Mouse (Mus musculus) lung, postnatal 0 days (tissue): ENCODE data around the gene Orai3. TPM values are rescaled to one million over a fixed set of nuclear protein-coding genes. Genes with fewer than 3 reads are reported as not detected.
A peak's percentile ranks its signal among the peaks of the same experiment; 100 is the strongest.

Source experiments
- ATAC-seq: fragments of 200-750 bp; cut with Nextera tagmentation; 2 replicates; pipeline ENCODE4 v1.8.0; 2017; ENCODE audit warnings: moderate library complexity
- DNase-seq: peaks from one replicate; pipeline ENCODE4 v3.0.0-alpha.2; 2016; ENCODE audit warnings: low spot score
- H3K27ac ChIP-seq: fragments of 300-500 bp; sonication (generic); 2 replicates; pipeline ENCODE4 v1.5.1; 2014; ENCODE audit warnings: antibody characterized with exemption, mild to moderate bottlenecking, low read length, mixed read lengths
- H3K27me3 ChIP-seq: fragments of 300-500 bp; sonication (generic); replicated peaks from 2 replicates; pipeline ENCODE4 v1.6.1; 2014; ENCODE audit warnings: low read length, mixed read lengths; ENCODE audit not compliant: insufficient read depth
- H3K36me3 ChIP-seq: fragments of 300-500 bp; sonication (generic); 2 replicates; pipeline ENCODE4 v1.6.1; 2014; ENCODE audit warnings: low read length, mixed read lengths; ENCODE audit not compliant: insufficient read depth
- H3K4me1 ChIP-seq: fragments of 300-500 bp; sonication (generic); 2 replicates; pipeline ENCODE4 v1.6.1; 2014; ENCODE audit warnings: antibody characterized with exemption, low read depth, low read length, mixed read lengths; ENCODE audit not compliant: insufficient read depth
- H3K4me2 ChIP-seq: fragments of 300-500 bp; sonication (generic); replicated peaks from 2 replicates; pipeline ENCODE4 v1.6.1; 2014; ENCODE audit warnings: low read depth, mild to moderate bottlenecking, low read length, moderate library complexity, mixed read lengths
- H3K4me3 ChIP-seq: fragments of 300-500 bp; sonication (generic); 2 replicates; pipeline ENCODE4 v1.5.1; 2014; ENCODE audit warnings: low read depth, low read length
- H3K9ac ChIP-seq: fragments of 300-500 bp; sonication (generic); replicated peaks from 2 replicates; pipeline ENCODE4 v1.6.1; 2014; ENCODE audit warnings: low read depth, mild to moderate bottlenecking
- H3K9me3 ChIP-seq: fragments of 300-500 bp; sonication (generic); 2 replicates; pipeline ENCODE4 v1.6.1; 2016; ENCODE audit warnings: low read length, mixed read lengths
- CTCF ChIP-seq: IDR thresholded peaks from 2 replicates; pipeline ENCODE4 v1.5.1; 2016; ENCODE audit warnings: antibody characterized with exemption, mild to moderate bottlenecking
- EP300 ChIP-seq: IDR thresholded peaks from 2 replicates; pipeline ENCODE4 v1.6.1; 2016; ENCODE audit warnings: antibody characterized with exemption, mild to moderate bottlenecking, control low read depth
- WGBS: fragments of 180-500 bp; shearing (Covaris S2); extraction: QIAGEN DNeasy Blood & Tissue Kit; methylation state at CpG from one replicate; pipeline ENCODE4 v1.1.7; 2014; 5-methylcytosine and 5-hydroxymethylcytosine counted together
- polyA plus RNA-seq: library from polyadenylated mRNA; unstranded; fragments of >200 nt; fragmentation: Nextera tagmentation; extraction: Ambion mirVana; gene quantifications from 2 replicates; pipeline ENCODE4 v1.2.1, GENCODE M21; 2015

The Orai3 gene
- polyA plus RNA-seq, 1 experiment from 2014 or later, result 42.8 TPM

DNA sequence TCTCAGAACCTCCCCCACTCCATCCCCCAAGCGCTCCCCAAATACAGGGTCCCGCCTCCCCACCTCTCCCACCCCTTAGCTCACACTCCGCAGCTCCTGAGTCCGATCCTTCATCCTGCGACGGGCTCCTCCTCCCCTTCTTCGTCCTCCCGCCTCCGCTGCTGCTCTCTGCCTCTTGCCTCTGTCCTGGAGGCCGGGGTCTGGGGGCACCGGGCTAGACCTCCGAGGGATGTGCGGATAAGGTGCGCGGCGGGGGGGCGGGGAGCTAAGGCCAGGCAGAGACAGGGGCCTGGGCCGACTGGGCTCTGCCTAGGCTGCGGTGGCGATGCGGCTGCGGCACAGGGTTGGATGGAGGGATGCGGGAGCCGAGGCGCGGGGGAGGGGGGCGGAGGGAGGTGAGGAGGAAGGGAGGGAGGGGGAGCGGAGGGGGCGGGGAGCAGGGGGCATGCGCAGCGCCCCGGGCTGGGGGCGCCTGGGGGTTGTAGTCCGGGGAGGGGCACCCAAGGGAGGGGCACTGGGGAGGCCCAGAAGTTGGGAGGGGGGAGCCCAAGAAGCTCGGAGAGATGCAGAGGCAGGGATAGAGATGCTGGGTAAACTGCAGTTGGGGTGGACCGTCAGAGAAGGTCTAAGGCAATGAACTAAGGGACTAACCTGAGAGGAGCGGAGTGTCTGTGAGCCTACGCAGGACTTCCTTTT, 54.7 kb downstream of the Orai3 start, which contains the start of the genes Stx4a and Stx1b:
Gene Stx4a (plus strand): TSS at position 119 of the 696 bp plus-strand sequence.
Gene Stx1b (minus strand): TSS at position 374 of the 696 bp plus-strand sequence.
- Histone ChIP-seq H3K4me3 (peak within 1 kb of the TSS; percentile 27), H3K4me2 (peak within 1 kb of the TSS; percentile 59), H3K27me3 (no peaks in the 10 kb centered on the region), H3K9me3 (no peaks in the 10 kb centered on the region), H3K9ac (no peak within 1 kb of the TSS), H3K36me3 (no peaks in the 10 kb centered on the region), H3K4me1 (no peaks in the 10 kb centered on the region), H3K27ac (no peak within 1 kb of the TSS)
- WGBS, result 8% methylated on average over 32 of the region's 38 CpGs
- DNase-seq (no peak), ATAC-seq (peak; percentile 38; the same call in 1 of the 2 replicates)
- TF ChIP-seq EP300 (no peak), CTCF (no peak)

Other genes with a start within 250 kb of the Orai3 start
- gene Tmem265, start 208.4 kb upstream of the Orai3 start, polyA plus RNA-seq, result 5.4 and 6.1 TPM in 2 replicates
- 31.7 and 34.4 TPM in 2 replicates for gene Phkg2, start 196.5 kb upstream of the Orai3 start, polyA plus RNA-seq
- 28.8 and 29.5 TPM in 2 replicates for gene Ccdc189, start 181.2 kb upstream of the Orai3 start, polyA plus RNA-seq
- gene Rnf40, start 181.0 kb upstream of the Orai3 start, polyA plus RNA-seq, result 25.9 and 27.1 TPM in 2 replicates
- 5.2 and 6.0 TPM in 2 replicates for gene Zfp629, start 154.0 kb upstream of the Orai3 start, polyA plus RNA-seq
- 34.1 TPM in 2 replicates for gene Bcl7c, start 60.9 kb upstream of the Orai3 start, polyA plus RNA-seq
- gene Ctf1, start 57.1 kb upstream of the Orai3 start, polyA plus RNA-seq, result 9.9 and 10.4 TPM in 2 replicates
- 0.07 and 0.08 TPM in 2 replicates for gene Ctf2, start 37.6 kb upstream of the Orai3 start, polyA plus RNA-seq
- gene Fbxl19, start 25.3 kb upstream of the Orai3 start, polyA plus RNA-seq, result 1.6 TPM in 2 replicates
- gene Setd1a, start 6.9 kb downstream of the Orai3 start, polyA plus RNA-seq, result 10.5 and 11.0 TPM in 2 replicates
- not detected in 2 replicates for gene Gm49388, start 15.8 kb downstream of the Orai3 start, polyA plus RNA-seq
- 52.8 and 55.8 TPM in 2 replicates for gene Hsd3b7, start 30.8 kb downstream of the Orai3 start, polyA plus RNA-seq
- gene Stx4a, start 54.5 kb downstream of the Orai3 start, polyA plus RNA-seq, result 41.3 and 49.2 TPM in 2 replicates
- gene Stx1b, start 54.7 kb downstream of the Orai3 start, polyA plus RNA-seq, result 0.74 and 0.94 TPM in 2 replicates
- gene Zfp646, start 106.4 kb downstream of the Orai3 start, polyA plus RNA-seq, result 6.3 and 6.8 TPM in 2 replicates
- gene Zfp668, start 107.0 kb downstream of the Orai3 start, polyA plus RNA-seq, result 9.4 and 10.0 TPM in 2 replicates
- gene Prss53, start 121.2 kb downstream of the Orai3 start, polyA plus RNA-seq, result 0.56 and 0.76 TPM in 2 replicates
- not detected in 2 replicates for gene Gm21974, start 125.6 kb downstream of the Orai3 start, polyA plus RNA-seq
- 134 TPM in 2 replicates for gene Vkorc1, start 125.8 kb downstream of the Orai3 start, polyA plus RNA-seq
- gene Bckdk, start 134.3 kb downstream of the Orai3 start, polyA plus RNA-seq, result 74.4 and 81.2 TPM in 2 replicates
- gene Kat8, start 142.7 kb downstream of the Orai3 start, polyA plus RNA-seq, result 21.1 TPM in 2 replicates
- 141 and 152 TPM in 2 replicates for gene Prss8, start 160.3 kb downstream of the Orai3 start, polyA plus RNA-seq
- gene Prss36, start 176.9 kb downstream of the Orai3 start, polyA plus RNA-seq, result 9.2 and 10.0 TPM in 2 replicates
- gene Fus, start 197.6 kb downstream of the Orai3 start, polyA plus RNA-seq, result 139 and 147 TPM in 2 replicates
- gene Pycard, start 224.1 kb downstream of the Orai3 start, polyA plus RNA-seq, result 33.7 and 35.3 TPM in 2 replicates
- gene Trim72, start 234.1 kb downstream of the Orai3 start, polyA plus RNA-seq, result 0.14 and 0.19 TPM in 2 replicates